Mouse (Mus musculus) embryonic facial prominence, embryonic 10.5 days (tissue): ENCODE measurements at regions not wholly inside any gene's neighbourhood (a gene's known extent, or its start where the extent isn't known, plus 50 kb on each side); places are given as distances from the start of the nearest gene placed in this dataset.

Experiments used
- DNase-seq: peaks from one replicate; pipeline ENCODE4 v3.0.0-alpha.2; 2017; ENCODE audit warnings: low spot score
- H3K27ac ChIP-seq: fragments of 300-500 bp; sonication (generic); replicated peaks from 2 replicates; pipeline ENCODE4 v1.5.1; 2016; ENCODE audit warnings: mild to moderate bottlenecking
- H3K27me3 ChIP-seq: fragments of 300-500 bp; sonication (generic); replicated peaks from 2 replicates; pipeline ENCODE4 v1.6.1; 2016; ENCODE audit warnings: low read depth, mild to moderate bottlenecking; ENCODE audit not compliant: poor library complexity, severe bottlenecking
- H3K36me3 ChIP-seq: fragments of 300-500 bp; sonication (generic); replicated peaks from 2 replicates; pipeline ENCODE4 v1.6.1; 2016; ENCODE audit warnings: mild to moderate bottlenecking, moderate library complexity
- H3K4me1 ChIP-seq: fragments of 300-500 bp; sonication (generic); 2 replicates; pipeline ENCODE4 v1.6.1; 2016
- H3K4me3 ChIP-seq: fragments of 300-500 bp; sonication (generic); 2 replicates; pipeline ENCODE4 v1.5.1; 2016; ENCODE audit warnings: mild to moderate bottlenecking, moderate library complexity
- H3K9me3 ChIP-seq: fragments of 300-500 bp; sonication (generic); 2 replicates; pipeline ENCODE4 v1.6.1; 2016; ENCODE audit warnings: mild to moderate bottlenecking
- WGBS: fragments of 180-500 bp; shearing (Covaris S2); methylation state at CpG from one replicate; pipeline ENCODE4 v1.1.7; 2016; 5-methylcytosine and 5-hydroxymethylcytosine counted together

DNA sequence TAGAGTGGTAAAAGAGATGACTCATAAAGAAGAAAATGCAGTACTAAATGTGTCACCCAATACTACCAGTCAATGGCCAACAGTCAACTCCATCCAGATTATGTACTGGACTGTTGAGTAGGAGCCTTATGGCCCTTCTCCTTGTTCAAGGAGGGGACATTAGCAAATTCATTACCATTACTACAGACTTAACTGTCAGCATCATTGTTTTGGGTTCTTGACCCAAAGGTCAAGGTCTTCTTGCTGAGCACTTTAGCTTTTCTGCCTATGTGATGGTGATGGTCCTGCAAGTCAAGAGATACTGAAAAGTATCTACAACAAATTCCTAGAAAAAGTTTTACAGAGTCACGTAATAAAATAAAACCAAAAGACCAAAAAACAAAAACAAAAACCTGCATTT, 1251.4 kb downstream of the Gm37988 start:
- no peaks in the 10 kb centered on the region for H3K36me3 ChIP-seq
- WGBS: 87% methylated on average over 1 of the region's 1 CpGs
- no peaks in the 10 kb centered on the region for H3K4me1 ChIP-seq
- H3K4me3 ChIP-seq: no peak overlapping the region
- H3K9me3 ChIP-seq: no peaks in the 10 kb centered on the region
- no peak overlapping the region for H3K27ac ChIP-seq
- H3K27me3 ChIP-seq: no peaks in the 10 kb centered on the region
- DNase-seq: no peak

- WGBS: 53% methylated on average over 4 of the region's 4 CpGs
- no peak for DNase-seq
- Histone ChIP-seq H3K27me3 (no peaks in the 10 kb centered on the region), H3K9me3 (no peaks in the 10 kb centered on the region), H3K36me3 (no peaks in the 10 kb centered on the region), H3K4me3 (no peak overlapping the region), H3K27ac (no peak overlapping the region), H3K4me1 (no peaks in the 10 kb centered on the region)
Observed at GRCm38 (mm10) chr1:6076543-6076942, 1268.9 kb downstream of the Gm37988 start.

GRCm38 (mm10) chr1:6081876-6082275, 1274.2 kb downstream of the Gm37988 start:
- 83% methylated on average over 2 of the region's 2 CpGs for WGBS
- no peaks in the 10 kb centered on the region for H3K4me1 ChIP-seq
- H3K27me3 ChIP-seq: no peaks in the 10 kb centered on the region
- H3K9me3 ChIP-seq: no peaks in the 10 kb centered on the region
- H3K36me3 ChIP-seq: no peaks in the 10 kb centered on the region
- no peak overlapping the region for H3K27ac ChIP-seq
- no peak overlapping the region for H3K4me3 ChIP-seq
- no peak for DNase-seq

DNA sequence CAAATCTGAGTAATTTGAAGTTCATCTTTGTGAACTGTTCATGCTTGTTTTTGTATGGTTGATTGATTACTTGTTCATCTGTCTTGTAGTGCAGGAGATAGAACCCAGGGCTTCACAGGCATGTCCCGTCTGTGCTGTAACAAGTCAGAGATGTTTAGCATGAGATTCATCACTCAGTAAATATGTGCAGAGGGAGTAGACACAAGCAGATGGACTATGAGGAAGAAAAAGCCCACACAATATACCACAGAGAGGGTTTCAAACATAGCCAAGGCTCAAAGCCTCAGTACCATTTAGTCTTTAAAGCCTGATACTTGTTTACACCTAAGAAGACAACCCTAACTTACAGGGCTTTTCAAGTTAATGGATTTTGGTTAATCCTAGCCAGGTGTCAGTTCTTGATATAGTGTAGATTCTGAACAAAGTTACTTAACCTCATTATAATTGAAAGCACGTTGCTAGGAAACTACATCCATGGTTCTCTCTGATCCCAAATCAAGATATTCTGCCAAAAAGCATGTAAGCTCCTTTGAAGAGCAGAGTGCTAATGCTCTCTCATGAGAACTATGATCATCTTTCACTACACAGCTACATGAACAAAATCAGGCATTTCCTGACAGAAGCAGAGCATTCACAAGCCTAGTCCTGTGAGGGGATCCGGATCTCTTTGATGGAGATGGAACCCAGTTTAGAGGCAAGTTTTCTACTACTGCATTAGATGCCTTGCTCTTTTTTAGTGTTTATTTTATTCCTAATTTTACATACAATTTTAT, 1286.7 kb downstream of the Gm37988 start:
- WGBS: 80% methylated on average over 3 of the region's 3 CpGs
- H3K4me1 ChIP-seq: no peaks in the 10 kb centered on the region
- no peaks in the 10 kb centered on the region for H3K9me3 ChIP-seq
- H3K4me3 ChIP-seq: no peak overlapping the region
- H3K27ac ChIP-seq: no peak overlapping the region
- H3K27me3 ChIP-seq: no peaks in the 10 kb centered on the region
- H3K36me3 ChIP-seq: no peaks in the 10 kb centered on the region
- no peak for DNase-seq

DNA sequence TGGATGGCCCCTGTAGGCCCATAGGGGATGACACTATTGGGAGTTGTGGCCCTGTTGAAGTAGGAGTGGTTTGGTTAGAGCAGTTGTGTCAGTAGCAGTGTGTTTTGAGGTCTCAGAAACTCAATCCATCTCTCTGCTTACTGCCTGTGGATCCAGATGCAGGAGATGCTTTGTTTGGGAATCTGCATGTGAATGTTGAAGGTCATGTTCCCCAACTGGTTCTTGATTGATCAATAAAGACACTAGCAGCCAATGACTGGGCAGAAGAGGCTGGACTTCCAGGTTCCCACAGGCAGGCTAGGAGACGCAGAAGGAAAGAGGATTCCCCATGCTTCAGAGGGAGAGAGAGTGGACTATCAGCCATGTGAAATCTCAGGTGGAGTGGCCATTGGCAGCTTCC, 1309.9 kb downstream of the Gm37988 start:
- Histone ChIP-seq H3K36me3 (no peaks in the 10 kb centered on the region), H3K4me3 (no peak overlapping the region), H3K9me3 (no peaks in the 10 kb centered on the region), H3K27ac (no peak overlapping the region), H3K4me1 (no peaks in the 10 kb centered on the region), H3K27me3 (no peaks in the 10 kb centered on the region)
- WGBS: 70% methylated on average over 1 of the region's 1 CpGs
- DNase-seq: no peak

DNA sequence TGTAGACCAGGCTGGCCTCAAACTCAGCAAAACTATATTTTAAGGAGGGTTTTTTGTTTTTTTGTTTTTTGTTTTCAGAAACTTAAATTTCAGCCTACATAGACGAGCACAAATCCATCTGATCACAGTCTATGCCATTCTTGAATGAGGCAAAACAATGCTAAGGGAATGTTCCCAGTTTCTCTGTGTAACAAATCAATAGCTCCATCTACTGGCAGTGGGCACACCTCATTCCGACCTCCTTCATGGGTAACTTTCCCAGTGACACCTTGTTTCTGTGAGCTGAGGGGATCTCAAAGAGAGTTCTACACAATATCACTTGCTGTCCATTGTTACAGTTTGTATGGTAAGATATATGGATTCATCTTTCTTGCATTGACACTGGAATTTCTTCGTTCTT, 1327.4 kb downstream of the Gm37988 start:
- H3K9me3 ChIP-seq: no peaks in the 10 kb centered on the region
- no peak overlapping the region for H3K4me3 ChIP-seq
- no peaks in the 10 kb centered on the region for H3K36me3 ChIP-seq
- H3K27me3 ChIP-seq: no peaks in the 10 kb centered on the region
- peak; percentile 11 for DNase-seq
- 20% methylated on average over 3 of the region's 3 CpGs for WGBS
- no peak overlapping the region for H3K27ac ChIP-seq
- H3K4me1 ChIP-seq: no peaks in the 10 kb centered on the region

- Histone ChIP-seq H3K27ac (no peak overlapping the region), H3K4me1 (no peaks in the 10 kb centered on the region), H3K36me3 (no peaks in the 10 kb centered on the region), H3K9me3 (no peaks in the 10 kb centered on the region), H3K4me3 (no peak overlapping the region), H3K27me3 (no peaks in the 10 kb centered on the region)
- 81% methylated on average over 4 of the region's 4 CpGs for WGBS
- DNase-seq: no peak
Observed at GRCm38 (mm10) chr1:6140245-6140644, 1332.6 kb downstream of the Gm37988 start.

GRCm38 (mm10) chr1:6142816-6143215, 1335.1 kb downstream of the Gm37988 start:
- no peaks in the 10 kb centered on the region for H3K4me1 ChIP-seq
- no peak overlapping the region for H3K27ac ChIP-seq
- DNase-seq: no peak
- no peaks in the 10 kb centered on the region for H3K9me3 ChIP-seq
- 43% methylated on average over 2 of the region's 2 CpGs for WGBS
- H3K4me3 ChIP-seq: no peak overlapping the region
- H3K27me3 ChIP-seq: no peaks in the 10 kb centered on the region
- no peaks in the 10 kb centered on the region for H3K36me3 ChIP-seq

DNA sequence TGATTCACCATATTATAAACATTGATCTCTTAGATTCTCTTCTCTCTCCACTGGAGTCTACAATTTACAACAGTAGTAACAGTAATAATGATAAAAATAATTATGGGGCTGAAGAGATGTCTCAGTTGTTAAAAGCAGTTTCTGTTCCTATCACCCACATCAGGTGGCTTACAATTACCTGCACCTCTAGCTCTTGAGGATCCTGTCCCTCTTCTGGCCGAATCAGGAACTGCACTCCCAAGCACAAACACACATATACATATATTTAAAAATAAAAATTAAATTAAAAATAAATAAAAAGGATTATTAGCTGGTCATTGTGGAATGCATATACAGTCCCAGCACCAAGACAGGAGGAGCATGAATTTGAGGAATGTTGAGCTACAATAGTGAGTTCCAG, 1336.2 kb downstream of the Gm37988 start:
- no peaks in the 10 kb centered on the region for H3K4me1 ChIP-seq
- H3K9me3 ChIP-seq: no peaks in the 10 kb centered on the region
- no peak overlapping the region for H3K27ac ChIP-seq
- peak; percentile 22 for DNase-seq
- no peaks in the 10 kb centered on the region for H3K36me3 ChIP-seq
- WGBS: 69% methylated on average over 1 of the region's 1 CpGs
- H3K4me3 ChIP-seq: no peak overlapping the region
- H3K27me3 ChIP-seq: no peaks in the 10 kb centered on the region

GRCm38 (mm10) chr1:6152436-6152835, 1344.7 kb downstream of the Gm37988 start:
- no peak overlapping the region for H3K4me3 ChIP-seq
- DNase-seq: no peak
- no peaks in the 10 kb centered on the region for H3K36me3 ChIP-seq
- H3K4me1 ChIP-seq: no peaks in the 10 kb centered on the region
- WGBS: 44% methylated on average over 3 of the region's 3 CpGs
- H3K27me3 ChIP-seq: no peaks in the 10 kb centered on the region
- H3K9me3 ChIP-seq: no peaks in the 10 kb centered on the region
- no peak overlapping the region for H3K27ac ChIP-seq
